Mouse (Mus musculus) heart, adult 18-20 months (tissue): ENCODE results near the gene Cwh43. TPM values are rescaled to one million over a fixed set of nuclear protein-coding genes. Genes with fewer than 3 reads are reported as not detected.

Experiments used
- DNase-seq, 2 experiments: peaks; one replicate each; pipeline ENCODE4 v3.0.0; 2021 to 2022; ENCODE audit warnings: mixed read lengths in 1 of 2
- long read RNA-seq, 2 experiments: library from polyadenylated mRNA; stranded (forward); transcript quantifications; one replicate each; pipeline ENCODE4 v2.0.0; 2021
- total RNA-seq, 2 experiments: library from RNA; stranded (reverse); gene quantifications; 2 replicates each; pipeline ENCODE4 v1.2.3; 2021

Gene Cwh43
- total RNA-seq = not detected
- long read RNA-seq, experiment 1 = 0 reads
- long read RNA-seq, experiment 2 = 0 reads

DNA sequence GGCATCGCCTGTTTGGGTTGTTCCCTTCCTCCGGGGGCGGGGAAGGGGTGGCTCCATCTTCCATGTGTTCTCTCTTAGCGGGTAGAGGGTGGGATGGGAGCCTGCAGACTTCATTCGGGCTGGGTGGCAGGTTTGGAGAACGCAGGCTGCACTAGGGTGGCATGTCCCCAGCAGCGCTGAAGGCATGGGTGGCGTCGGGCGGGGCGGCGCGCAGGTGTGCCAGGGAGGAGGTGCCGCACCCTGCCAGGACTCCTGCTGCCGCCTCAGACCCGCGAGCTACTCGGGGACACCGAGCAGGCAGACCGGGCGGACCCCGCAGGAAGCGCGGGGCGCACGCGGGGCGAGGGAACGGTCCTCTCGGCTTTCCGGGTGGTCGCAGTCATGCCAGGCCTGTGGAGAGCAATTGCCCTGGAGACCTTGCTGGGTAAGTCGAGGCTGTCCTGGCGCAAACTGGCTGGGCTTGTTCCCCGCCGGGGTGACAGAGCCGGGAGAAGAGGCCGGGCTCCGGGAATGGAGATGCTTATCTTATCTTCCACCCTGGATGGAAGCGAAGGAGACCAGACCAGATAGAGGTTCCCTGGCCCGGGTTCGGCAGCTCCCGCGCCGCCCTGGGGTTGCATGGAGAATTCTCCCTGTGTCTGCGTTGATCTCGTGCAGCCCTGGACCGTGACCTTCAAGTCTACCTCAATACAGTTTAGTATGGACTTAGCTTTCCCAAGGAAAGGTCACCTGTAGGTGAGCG is at the start of gene Cwh43:
Cwh43 (plus strand) TSS at position 95 of the 742 bp plus-strand sequence.
- DNase-seq = no peak

DNA sequence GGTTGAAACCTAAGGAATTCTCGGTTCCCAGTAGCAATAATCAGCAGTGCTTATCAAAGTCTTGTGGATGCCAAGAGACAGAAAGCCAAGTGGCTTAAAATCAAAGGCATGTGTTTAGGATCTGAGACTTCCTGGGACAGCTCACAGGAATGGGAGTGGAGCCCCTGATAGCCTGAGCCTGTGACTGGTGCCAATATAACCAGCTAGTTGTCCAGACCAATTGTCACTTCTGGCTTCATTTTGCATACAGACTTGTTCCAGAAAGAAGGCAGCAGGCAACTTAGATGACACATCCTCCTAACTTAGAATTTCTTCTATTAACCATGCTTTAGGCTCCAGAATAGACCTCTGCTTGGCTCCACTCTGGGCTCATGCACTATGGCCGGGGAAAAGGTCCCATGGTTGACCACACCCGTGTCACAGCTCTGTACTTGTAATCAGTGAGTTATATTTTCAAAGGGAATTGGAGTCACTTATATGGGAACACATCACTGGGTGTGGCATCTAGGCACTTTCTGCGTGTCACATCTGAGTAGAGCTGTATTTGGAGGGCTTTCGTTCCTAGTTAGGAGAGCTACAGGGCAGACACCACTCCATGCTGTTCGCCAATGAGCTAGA is 46.6 kb upstream of the Cwh43 start:
- DNase-seq = peak; percentile 23 to 62

DNA sequence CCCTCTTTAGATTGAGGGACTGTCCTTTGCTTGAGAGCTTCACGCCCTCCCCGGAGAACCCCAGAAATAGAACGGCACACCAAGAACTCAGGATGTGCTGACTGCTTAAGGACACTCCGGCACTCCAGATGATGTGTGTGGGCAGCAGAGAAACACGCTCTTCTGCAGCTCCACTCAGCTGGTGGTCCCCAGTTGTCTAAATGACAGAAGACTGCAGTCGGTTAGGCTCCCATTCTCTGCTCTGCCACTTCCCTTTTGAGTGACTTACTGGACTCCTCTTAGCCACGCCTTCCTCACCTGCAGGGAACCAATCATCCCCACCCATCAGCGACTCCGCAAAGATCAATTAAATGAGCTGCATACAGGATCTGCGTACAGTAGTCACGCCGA is 46.1 kb upstream of the Cwh43 start:
- DNase-seq = peak in 1 of 2 experiments; percentile 22

DNA sequence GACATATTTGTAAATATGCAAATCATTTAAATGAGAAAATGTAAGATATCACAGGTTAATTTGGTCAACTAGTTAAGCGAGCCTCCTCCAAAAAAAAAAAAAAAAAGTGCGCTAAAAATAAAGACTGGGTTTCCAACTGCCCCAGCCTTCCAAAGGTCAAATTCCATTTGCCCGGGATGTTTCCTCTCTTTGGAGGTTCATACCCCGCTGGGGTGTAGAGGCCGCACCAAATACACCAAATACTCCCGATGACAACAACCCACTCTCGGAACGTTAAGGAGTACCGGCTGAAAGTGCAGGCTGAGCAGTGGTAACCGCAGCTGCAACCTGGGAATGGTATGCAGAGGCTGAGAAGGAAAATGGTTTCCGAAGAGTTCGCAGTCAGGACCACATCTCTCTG is 45.6 kb upstream of the Cwh43 start:
- no peak for DNase-seq

DNA sequence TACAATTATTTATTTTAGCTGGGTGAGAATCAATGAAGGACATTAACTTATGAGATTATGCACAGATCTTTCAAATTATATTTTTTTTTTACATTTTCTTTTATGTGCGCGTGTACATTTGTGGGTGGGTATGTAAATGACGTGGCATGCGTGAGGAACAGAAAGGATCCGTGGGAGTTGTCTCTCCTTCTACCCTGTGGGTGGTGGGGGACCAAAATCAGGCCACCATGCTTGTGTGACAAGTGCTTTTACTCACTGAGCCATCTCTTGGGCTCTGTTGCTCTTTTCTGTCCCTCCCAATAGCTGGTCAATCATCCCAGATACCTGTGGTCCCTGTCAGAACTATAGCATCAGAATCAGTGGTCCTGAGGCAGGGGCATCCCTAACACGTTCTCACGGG is 43.5 kb upstream of the Cwh43 start:
- DNase-seq = no peak

DNA sequence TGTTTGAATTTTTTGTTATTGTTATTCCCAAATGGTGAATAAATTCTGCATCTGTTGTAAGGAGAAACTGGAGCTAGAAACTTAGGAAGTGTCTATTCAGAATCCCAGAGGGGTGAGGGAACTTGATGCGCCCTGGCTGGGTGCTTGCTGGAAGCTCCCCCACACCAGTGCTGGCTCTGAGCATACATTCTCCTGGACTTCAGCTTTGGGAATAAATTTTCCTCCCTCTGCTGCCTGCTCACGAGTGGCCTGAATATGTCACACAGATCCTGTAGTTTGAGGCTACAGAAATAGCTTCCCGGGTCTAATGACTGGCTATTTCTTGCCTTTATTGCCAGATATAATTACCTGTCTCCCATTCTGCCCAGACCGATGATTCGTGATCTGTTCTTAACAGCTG is 43.1 kb upstream of the Cwh43 start:
- DNase-seq = no peak

DNA sequence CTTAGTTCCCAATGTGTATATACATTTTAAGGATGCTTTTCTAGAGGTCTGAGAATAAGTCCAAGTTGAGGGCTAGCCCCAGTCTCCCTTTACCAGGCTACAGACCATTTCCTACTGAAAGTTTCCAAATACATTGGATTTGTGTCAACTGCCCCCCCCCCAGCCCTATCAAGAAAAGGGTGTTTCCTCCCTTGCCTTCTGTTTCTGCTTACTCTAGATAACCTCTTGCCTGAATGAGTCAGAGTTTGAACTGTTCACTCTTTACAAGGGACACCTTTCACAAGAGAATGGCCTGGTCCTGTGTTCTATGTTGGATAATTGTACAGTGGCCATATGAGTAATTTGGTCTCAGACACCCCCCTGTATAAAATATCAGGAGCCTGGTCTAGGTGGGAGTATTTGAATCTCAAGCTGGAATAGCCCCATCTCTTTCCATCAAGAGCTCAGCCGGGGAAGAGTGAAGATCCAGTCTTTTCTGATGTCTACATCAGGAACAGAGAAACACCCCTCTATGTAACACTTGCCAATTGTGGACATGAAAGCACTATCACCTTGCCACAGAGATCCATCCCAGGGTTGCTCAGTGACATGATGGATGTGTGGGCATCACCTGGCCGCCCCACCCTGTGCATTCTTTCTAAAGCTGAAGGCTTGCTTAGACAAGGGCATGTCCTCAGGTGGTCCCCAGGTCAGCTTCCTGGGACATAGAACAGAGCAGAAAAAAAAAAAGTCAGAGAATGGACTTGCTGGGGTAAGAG is 41.6 kb upstream of the Cwh43 start:
- no peak for DNase-seq

DNA sequence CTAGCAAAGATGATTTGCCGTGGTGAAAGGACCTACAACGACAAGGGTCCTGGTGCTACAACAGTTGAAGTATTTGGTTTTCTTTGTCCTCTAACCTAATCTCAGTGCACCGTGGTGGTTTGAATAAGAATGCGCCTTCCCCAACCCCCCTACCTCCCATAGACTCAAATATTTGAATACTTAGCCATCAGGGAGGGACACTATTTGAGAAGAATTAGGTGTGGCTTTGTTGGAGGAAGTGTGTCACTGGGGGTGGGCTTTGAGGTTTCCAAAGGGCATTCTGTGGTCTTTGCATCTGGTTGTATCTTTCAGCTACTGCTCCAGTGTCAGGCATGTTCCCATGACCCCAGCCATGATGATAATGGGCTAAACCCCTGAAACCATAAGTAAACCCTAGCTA is 38.0 kb upstream of the Cwh43 start:
- no peak for DNase-seq

DNA sequence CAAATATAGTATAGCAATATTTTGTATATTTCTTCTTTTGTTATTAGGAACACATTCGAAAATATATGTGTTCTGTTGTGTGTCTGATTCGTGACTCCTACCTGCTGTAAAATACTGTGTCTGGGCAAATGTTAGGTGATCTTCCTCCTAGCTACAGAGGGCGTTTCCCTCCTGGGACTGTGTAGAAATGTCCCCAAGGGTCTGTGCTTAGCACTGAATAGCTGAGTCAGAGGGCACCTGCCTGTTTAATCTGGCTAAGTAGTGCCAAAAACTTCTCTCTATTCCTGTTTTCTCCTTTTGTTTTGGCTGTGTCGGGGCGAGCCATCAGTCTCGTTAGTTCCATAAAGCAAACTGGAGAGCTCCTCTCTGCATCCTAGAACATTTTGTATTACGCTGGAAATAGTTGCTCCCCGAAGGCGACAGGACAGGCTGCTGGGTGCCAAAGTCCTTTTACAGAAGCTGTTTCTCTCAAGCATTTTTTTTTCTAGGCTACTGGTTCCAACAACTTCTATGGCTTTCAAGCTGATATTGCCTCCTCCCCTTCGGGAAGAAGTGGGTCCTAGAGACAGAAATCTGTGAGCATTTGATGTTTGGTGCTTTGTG is 36.9 kb upstream of the Cwh43 start:
- peak; percentile 30 to 46 for DNase-seq

DNA sequence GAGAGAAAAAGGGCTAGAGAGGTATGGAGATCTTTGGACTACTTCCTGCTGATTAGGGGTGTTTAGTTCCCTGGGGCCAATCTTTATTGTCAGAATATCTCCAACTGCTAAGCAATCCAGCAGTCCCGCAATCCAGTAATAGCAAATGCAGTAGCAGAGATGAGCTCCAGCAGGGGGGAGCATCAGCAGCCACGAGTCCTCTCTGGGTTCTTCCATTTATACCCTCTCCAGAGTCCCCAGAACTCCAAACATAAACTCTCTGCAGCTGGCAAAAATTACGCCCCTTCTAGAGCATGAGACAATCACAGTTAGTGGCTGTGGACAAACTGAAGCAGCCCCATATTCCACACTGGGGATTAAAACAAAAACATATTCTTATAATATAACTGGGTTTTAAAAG is 36.1 kb upstream of the Cwh43 start:
- DNase-seq = no peak

DNA sequence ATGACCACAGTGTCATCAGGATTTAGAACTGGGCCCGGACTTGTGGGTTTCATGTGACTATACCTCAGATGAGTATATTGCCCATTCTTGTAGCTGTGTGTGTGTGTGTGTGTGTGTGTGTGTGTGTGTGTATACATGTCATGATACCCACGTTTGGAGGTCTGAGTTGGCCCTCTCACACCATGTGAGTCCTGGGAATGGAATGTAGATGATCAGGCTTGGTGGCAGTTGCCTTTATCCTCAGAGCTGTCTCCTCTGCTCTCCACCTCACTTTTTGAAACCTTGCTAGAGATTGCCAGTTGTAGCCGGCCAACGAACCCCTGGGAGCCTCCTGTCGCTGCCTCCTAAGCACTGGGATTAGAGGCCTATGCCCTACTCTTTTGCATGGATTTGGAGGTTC is 33.3 kb upstream of the Cwh43 start:
- no peak for DNase-seq

DNA sequence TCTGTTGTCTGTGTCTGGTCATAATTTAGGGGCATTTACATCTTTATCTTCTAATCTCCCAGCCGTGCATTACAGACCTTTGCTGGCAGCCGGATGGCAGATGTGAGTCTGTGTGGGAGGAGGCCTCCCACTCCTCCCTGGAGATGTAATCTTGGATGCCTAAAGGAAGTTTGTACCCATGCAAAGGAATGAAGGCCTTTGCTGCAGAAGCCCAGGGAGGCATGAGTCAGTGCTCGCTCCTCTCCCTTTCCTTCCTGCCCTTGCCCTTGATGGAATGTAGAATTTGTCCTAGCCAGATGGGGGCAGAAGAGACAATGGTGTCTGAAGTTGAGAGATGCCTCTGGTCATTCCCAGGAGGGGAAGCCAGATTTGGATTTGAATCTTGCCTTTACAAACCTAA is 32.7 kb upstream of the Cwh43 start:
- DNase-seq = no peak

DNA sequence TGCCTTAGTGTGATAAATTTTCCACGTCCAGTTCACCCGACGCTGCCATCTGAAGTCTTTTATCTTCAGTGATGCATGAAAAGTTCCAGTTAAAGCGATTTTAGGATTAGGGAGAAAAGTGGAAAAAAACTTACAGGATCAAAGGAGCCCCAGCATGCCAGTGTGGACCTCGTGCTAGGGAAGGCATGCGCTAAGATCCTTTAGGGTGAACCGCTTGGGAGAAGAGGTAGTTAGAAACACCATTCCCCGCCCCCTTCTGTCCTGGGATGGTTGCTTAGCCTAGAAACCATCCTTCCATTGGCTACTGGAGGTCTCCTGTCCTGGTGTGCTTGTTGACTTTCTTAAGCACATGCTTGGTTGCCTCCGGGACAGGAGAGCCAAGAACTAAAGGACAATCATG is 29.8 kb upstream of the Cwh43 start:
- no peak for DNase-seq

DNA sequence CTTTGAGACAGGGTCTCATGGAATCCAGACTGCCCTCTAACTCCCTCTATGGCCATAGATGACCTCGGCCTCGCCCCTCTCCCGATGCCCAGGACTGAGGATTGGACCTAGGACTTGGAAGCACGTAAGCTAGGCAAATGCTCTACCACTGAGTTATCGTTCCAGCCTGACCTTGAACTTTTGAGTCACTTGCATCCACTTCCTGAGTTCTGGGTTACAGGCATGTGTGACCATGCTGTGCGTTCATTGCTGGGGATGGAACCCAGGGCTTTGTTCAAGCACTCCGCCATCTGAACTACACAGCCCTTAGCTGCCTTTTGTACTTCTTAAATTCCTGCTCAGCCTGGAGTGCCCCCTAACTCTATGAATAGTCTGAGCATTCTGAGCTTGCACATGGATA is 29.4 kb upstream of the Cwh43 start:
- DNase-seq = no peak

DNA sequence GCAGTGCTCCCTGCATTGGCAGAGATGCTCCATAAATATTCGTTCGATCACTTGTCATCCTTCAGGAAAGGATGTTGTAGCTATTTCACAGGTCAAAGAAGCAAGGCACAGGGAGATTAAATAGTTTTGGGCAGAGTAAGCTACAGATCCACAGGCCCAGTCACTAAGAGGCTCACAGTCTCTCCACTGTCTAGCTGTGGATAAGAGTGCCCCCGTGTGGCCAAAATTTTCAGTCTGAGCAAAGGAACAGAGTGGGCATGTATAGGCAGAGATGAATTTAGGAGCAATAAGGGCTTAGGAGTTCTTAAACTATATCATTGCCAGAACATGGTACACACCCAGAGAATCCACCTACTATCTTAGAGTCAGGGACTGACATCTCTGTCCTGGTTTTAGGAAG is 26.0 kb upstream of the Cwh43 start:
- peak; percentile 79 to 95 for DNase-seq

DNA sequence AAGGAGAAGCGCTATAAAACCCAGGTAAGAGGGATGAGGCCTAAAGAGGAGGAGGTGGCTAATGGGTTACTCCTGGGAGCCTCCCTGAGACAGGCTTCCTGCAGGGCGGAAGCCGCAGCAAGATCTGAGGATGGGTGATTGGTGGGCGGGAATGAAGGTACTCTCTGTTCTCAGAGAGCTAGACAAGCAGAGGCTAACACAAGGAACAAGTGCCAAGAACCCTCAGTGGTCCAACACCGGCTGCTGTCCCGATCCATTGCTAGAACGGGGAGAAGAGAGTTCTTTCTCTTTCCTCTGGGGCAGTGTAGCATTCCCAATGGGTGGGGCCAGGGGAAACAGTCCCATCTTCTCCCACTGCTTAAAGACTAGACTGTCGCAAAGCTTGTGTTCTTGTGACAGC is 25.0 kb upstream of the Cwh43 start:
- peak; percentile 31 to 47 for DNase-seq

DNA sequence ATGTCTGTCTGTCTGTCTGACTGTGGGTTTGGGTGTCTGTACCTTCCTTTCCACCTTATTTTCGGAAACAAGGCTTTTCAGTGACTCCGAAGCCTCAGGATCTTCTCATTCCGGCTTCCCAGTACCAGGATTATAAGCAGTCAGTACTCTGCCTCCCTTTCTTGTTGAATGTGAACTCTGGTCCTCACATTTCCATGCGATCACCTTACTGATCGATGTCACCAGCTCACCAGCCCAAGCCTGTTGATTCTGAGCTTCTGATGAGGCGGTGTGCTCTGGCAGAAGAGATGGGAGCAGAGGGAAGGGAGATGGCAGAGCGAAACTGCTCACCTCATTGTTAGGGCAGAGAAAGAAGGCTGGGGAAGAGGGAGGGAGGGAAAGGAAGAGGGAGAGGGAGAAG is 24.4 kb upstream of the Cwh43 start:
- peak in 1 of 2 experiments; percentile 18 for DNase-seq

DNA sequence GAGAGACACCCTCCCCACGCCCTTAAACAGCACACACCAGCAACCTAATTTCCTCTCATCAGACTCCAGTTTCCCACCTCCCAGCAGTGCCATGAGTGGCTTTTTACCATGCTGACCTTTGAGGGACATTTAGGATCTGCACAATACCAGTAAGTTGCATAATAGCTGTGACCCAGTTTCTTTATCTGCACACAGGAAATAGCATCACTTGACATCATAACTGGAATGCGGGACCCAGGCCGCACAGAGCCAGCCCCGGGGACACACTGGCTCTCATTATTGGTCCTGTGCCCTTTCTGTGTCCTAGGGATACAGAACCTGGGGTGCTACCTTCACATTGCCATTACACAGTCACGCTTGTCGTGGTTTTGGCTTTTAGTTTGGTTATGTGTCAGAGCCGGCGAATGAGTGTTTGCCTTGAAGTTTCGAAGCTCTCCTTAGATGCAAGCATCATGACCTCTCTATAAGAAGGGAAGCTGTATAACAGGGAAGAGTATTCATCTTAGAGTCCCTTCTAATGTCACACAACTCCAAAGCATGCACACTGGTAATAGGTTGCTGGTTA is 23.8 kb upstream of the Cwh43 start:
- DNase-seq = peak; percentile 58 to 59

DNA sequence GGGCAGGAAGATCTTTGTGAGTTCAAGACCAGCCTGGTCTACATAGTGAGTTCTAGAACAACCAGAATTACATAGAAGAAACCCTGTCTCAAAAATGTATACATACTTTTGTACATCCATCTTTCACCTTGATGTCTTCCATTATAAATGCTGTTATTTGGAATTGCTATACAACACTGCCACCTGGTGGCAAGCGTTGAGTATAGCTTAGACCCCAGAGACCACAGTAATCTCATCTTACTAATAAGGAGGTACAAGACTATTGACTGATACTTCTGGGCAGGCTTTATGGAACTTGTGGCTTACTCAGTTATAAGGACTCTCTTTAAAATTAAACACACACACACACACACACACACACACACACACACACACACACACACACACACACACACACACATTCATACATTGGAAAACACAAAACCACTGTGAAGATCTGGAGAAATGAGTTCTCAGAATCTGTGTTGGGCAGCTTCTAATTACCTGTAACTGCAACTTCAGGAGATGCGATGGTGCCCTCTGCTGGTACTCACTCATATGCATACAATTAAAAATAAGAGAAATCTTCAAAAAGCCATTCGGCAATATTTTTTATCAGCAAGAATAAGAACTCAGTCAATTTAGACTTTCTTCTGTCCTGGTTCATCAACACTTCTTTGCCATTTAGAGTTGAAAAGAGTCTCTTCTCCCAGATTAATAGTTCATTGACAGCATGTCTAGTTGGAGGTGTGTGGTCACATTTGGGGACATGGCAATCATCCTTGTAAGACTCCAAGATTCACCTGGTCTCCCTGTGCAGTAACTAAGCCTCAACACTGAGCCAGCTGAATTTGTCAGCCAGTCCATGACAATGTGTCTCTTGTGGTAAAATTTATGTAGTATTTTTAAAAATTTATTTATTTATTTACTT is 22.9 kb upstream of the Cwh43 start:
- DNase-seq = peak; percentile 67 to 83

DNA sequence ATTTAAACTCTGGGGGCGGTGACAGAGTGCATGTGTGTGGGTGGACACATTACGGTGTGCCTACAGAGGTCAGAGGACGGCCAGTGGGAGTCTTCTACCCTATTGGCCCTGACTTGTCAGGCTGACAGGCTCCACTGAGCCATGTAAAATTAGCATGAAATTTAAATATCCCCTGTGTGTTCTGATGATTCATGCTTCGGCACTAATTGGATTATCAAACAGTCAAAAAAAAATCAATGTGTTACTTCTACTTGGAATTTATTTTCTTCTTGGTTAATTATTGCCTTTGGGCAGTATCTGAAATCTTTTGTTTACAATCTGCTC is 22.3 kb upstream of the Cwh43 start:
- DNase-seq = no peak

DNA sequence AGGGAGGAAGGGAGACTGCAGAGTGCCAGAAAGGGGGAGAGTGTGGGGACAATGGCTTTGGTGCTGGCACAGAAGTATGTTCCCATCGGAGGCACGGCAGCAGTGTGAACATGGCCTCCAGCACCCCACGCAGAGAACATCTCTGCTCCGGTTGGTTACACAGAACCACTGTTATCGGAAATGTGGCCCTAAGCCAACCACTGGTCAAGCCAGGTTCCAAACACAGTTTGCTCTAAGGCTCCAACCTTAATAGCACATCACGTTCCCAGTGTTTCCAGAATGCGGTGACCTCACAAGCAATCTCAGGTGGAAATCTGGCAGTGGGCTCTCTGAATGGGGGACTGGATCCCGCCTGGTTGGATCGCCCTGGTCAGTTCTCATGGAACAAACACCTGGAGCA is 12.8 kb upstream of the Cwh43 start:
- DNase-seq = no peak
